Mouse (Mus musculus) left cerebral cortex, adult 9 months (tissue): ENCODE measurements around the gene Rad54l.
A peak's percentile ranks its signal among the peaks of the same experiment; 100 is the strongest.

ENCODE experiments used
- DNase-seq, 2 experiments: peaks; one replicate each; pipeline ENCODE4 v3.0.0; 2022; ENCODE audit warnings: low spot score in 2 of 2

Rad54l gene

DNA sequence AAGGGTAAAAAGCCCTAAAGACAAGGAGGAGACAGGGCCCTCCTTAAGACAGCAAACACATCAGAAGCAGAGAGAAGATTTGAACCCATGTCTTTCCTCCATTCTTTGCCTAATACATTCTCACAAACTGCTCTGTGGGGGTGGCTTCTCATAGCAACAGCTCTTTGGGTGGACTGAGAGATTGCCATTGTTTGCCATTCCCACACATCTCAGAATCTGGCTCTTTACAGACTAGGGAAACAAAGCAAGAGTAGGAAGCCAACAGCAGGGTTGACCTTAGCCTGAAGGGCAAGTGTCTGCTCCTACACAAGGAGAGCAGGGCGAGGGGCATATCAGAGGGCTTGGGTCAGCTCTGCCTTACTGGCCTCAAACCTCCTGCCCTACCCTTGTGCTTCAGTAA is 18.2 kb upstream of the Rad54l start:
- no peak for DNase-seq

DNA sequence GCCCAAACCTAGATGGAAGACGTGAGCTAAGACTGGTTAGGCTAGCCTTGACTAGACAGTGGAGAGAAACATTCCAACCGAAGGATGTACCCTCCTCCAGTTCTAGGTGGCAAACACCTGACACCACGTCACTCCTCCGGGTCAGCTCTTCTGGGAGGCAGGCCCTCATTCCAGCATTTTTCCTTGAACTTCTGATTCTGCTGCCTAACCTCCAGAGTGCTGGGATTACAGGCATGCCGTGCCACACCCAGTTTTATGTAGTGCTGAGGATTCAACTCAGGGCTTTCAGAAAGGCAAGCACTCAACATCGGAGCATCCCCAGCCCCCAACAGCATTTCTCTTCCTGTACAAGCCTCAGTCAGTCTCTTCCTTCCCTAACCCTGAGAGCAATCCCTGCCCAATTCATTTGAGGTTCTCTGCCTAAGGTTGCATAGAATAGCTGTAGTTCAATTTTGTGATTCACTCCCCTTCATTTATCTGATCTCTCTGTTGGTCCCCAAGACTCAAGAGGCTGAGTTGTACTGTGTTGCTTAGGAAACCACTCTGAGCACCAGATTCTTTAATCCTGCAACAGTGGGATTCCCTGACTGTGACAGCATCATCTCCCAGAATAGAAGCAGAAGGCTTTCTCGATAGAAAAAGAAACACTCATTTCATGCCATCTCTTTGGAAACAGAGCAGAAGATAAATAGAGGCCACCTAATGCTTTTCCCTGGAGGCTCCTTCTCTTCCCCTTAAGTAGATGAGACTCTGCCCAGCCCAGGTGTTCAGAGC is 17.5 kb upstream of the Rad54l start:
- no peak for DNase-seq

DNA sequence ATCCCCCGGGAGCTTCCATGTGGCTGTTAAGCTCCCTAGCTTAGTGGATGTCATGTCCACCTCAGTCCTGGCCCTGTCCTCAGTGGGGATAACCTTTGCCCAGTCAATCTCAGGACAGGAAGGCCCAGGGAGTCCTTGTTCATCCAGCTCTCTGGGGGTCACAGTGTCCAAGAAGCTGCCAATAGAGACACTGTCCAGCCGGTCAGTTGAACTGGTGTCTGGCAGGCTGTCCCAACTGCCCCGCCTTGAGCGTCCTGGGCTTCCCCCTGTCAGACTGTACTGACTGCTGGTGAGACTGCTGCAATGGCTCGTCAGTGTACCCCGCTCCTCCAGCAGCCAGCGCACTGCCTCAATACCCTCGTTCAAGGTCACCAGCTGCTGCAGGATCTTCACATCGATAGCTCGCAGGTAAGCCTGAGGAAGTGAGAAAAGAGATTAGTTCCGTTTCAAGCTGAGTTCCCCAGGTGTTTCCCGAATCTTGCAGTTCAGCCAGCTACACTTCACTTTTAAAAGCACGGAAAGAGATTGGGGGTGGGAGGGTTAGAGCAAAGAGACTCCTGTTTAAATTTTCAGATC is 14.0 kb upstream of the Rad54l start:
- DNase-seq, result no peak

DNA sequence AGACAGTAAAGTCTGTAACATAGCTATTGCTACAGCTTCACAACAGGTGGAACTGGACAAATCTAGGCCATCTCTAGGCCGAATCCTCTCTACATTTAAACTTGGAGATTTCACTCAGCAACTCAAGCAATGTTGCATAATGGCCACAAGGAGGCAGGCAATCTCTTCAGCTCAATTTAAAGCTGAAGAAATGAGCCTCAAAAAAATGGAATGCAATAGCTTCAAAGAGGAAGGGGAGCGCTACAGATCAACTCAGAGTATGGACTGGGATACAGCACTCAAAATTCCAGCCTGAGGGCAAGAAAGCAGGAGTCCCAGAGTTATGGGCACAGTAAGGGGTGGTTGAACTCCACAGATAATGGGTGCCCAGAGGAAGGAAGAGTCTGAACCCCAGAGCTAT is 11.5 kb upstream of the Rad54l start:
- DNase-seq, result no peak

DNA sequence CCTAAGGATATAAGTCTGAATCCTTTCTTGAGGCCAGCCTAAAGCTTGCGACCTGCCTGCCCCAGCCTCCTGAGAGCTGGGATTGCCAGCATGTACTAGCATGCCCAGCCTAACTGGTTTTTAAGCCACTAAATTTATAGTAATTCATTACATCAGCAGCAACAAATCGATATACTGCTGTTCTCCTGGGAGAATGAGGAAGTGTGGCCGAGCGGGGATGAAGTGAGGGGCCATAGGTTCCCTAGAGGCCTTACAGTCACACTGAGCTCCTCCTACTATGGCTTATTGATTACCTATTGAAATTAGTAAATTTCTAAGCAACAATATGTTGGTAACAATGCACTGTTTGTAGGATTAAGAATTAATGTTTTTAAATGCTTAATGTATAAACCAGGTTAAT is 9.6 kb upstream of the Rad54l start:
- DNase-seq, result no peak

DNA sequence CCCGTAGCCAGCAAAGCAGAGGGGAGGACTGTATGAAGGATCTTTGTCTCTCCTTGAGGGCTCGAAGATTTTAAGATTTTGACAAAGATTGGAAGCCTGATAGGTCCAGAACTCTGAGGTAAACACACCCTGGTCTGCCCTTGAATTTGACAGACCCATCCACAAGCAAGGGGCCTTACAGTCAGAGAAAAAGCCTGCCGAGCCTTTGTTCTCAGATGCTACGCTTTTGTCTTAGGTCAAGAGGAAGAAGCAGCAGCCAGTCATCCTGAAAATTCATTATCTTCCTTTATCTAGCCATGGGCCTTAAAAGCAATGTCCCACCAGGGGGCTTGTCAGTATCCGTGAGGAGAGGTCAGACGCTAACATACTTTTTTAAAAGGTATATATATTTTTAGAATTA is 4.5 kb upstream of the Rad54l start:
- DNase-seq, result no peak

DNA sequence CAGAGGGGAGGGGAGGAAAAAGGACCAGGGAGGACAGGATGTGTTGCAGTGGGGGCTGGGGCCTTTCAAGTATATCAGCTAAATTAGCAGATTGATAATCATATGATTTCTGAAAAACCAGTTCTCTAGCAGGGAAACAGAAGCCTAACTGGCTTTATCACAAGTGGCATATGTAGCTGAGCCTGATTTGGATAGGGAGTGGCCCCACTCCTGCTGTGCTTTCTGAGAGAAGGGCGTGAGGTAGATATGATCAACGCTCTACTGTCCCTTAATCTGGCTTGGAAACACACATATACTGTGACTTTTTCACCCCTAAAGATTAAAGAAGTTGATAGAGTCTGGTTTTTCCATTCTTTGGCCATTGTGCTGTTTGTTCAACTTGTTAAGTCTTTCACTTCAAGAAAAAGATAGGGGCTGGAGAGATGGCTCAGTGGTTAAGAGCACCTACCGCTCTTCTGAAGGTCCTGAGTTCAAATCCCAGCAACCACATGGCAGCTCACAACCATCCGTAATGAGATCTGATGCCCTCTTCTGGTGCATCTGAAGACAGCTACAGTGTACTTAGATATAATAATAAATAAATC is 2.4 kb upstream of the Rad54l start:
- DNase-seq, result no peak

DNA sequence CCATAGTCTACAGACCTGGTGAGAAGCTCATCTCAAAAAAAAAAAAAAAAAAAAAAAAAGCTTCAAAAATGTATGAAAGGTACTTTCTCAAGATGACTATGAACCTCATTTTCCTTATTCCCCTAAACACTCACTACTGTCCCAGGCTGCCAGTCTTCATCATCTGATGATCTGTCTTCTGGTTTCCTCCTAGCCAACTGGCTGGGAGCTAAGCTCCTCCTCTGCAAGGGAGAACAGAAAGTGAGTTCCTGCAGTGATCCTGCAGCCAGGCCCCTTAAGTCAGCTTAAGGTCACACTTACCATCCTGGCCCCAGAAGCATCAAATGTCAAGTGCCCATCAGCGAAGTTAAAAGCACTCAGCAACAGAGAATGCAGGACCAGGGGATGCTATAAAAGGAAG is 728 bp downstream of the Rad54l start:
- DNase-seq, result no peak

DNA sequence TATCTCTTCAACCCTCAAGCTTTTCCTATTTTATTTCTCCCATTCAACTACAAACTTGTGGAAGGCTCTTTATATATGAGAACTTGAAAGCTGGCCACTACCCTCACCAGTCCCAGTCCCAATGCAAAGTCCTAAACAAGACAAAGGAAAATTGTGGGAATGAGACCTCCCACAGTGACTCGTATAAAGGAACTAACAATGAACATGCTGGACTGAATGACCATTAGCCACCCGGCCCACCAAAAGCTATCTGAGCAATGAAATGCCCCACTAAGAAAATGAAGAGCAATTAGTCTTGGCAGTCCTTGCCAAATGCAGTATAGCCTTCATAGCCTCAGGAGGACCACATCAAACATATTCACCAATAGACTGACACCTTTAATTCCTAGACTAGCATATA is 12.0 kb downstream of the Rad54l start:
- DNase-seq, result no peak

DNA sequence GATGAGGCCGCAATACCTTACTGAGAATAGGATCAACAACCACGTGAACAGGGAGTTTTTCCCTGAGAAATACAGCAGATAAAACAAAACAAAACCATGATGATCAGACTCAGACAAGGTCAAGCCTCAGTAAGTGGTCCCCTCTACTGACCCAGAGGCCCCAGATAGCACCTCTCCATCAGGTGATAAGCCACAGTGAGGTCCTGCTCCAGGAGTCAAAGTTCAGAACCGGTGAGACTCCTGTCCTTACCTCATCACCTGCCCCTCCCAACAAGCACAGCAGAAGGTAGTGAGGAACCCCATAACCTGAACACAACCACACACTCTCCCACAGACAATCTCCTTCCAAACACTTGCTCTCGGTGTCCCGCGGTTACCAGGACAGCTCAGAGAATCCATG is 12.8 kb downstream of the Rad54l start:
- DNase-seq, result no peak

DNA sequence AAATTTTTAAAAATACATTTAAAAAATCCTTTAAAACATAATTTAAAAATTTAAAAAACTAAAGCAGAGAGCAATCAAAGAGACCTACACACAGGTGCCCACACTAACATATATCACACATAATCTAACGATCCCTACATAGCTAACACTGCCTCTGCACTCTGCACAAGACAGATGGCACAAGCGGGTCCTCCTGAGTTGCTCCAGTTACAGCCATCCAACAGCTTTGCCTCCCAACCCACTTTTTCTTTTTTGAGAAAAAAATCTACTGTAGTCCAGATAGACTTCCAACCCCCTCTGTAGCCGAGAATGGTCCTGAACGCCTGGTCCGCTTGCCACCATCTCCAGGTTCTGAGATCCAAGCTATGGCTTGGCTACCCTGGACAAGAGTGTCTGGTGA is 18.2 kb downstream of the Rad54l start:
- peak in 1 of 2 experiments; percentile 21 for DNase-seq

DNA sequence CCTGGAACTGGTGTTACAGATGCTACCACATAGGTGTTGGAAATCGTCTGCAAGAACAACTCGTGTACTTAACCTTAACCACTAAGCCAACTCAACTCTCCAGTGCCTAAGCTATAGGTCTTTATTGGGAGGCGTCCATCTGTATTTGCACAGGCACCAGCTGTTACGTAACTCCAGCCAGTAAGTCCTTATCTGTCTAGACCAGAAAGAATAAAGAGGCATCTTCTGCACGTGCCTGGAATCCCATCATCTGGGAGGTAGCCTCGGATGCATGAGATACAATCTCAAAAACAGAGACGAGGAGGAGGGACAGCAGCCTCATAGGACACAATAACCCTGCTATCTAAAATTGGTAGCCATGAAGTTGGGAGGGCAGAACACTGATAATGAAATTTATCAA is 22.5 kb downstream of the Rad54l start:
- DNase-seq, result no peak

DNA sequence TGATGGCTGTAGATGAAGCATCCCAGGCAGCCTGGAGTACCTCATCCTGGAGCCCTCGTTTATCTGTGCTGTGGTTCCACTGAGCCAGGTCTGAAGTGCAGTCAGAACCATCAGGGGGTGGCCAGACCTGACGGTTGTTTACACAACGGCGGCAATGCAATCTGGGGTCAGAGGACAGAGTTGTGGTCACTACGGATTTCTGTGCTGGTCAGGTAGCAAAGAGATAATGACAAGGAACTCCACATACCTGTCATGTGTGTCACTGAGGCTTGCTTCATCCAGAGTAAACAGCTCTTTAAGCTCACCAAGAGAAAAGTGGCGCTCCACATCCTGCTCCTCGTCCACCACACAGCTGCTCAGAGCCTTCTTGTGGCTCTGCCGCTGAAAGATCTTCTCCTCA is 26.3 kb downstream of the Rad54l start:
- no peak for DNase-seq

DNA sequence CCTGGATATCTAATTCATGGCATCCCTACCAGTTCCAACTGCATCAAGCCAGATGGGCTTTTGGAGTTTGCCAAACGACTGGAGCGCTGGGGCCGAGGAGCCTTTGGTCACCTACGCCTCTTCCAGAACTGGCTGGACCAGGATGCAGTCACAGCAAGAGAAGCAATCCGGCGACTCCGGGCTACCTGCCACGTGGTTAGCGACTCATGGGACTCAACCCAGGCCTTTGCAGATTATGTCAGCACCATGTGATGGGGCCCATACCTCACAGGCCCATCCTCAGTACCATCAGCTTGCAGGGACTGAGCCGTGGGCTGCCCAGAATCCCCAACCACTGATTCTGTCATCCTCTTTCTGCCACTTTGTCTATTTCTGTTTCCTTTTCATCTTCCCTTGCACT is 27.2 kb downstream of the Rad54l start:
- DNase-seq, result no peak

DNA sequence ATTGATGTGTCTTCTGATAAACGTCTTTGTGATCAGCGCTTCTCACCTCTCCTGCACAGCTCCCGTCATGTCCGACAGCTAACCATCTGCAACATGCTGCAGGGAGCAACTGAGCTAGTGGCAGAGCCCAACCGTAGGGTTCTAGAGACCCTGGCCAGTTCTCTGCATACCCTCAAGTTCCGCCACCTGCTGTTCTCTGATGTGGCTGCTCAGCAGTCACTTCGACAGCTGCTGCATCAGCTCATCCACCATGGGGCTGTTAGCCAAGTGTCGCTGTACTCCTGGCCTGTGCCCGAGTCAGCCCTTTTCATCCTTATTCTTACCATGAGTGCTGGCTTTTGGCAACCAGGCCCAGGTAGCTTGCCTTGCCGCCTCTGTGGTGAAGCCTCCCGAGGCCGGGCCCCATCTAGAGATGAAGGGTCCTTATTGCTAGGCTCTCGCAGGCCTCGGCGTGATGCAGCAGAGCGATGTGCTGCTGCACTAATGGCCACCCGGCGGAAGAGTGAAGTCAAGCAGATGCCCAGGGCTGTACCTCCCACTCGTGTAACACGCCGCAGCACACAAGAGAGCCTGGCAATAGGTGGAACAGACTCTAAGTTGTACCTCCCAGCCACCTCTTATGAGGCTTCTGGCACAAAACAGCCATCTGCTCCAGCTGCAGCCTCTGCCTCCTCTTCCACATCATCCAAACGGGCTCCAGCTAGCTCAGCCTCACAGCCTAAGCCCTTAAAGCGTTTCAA is 34.8 kb downstream of the Rad54l start:
- DNase-seq, result peak in 1 of 2 experiments; percentile 35

DNA sequence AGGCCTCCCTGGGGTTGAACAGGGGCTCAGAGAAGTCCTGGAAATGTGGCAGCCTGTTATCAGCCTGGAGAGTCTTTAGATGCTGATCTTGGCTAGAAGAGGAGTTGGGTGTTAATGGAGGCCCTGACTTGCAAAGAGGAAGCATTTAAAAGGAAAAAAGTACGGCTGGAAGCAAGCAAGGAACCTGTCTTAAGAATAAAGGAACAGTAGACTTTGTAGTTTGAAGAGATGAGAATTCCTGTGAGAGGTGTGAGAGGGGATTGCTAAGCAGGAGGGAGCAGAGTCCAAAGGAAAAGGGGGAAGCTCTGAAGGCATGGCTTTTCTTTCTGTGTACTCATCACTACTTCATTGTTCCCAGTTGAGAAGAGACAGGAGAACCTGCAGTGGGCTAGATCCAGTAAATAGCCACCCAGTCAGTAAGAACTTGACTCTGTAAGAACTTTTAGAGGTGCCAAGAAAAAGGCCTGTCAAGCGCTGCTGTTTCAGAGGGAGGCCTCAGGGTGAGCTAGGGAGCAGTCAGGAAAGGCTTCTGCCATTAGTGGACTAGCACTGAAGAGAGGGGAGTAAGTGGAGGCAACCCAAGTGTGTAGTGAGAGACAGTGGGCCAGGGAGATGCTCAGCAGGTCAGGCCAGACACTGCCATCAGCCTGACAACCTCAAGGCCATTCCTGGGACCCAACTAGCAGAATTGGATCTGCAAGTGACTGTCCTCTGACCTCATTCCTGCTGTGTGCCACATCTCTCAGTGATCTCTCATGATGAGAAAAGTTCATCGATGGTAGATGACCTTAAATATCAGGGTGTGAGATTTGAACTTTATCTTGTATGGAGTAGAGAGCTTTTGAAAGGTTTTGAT is 46.0 kb downstream of the Rad54l start:
- no peak for DNase-seq

DNA sequence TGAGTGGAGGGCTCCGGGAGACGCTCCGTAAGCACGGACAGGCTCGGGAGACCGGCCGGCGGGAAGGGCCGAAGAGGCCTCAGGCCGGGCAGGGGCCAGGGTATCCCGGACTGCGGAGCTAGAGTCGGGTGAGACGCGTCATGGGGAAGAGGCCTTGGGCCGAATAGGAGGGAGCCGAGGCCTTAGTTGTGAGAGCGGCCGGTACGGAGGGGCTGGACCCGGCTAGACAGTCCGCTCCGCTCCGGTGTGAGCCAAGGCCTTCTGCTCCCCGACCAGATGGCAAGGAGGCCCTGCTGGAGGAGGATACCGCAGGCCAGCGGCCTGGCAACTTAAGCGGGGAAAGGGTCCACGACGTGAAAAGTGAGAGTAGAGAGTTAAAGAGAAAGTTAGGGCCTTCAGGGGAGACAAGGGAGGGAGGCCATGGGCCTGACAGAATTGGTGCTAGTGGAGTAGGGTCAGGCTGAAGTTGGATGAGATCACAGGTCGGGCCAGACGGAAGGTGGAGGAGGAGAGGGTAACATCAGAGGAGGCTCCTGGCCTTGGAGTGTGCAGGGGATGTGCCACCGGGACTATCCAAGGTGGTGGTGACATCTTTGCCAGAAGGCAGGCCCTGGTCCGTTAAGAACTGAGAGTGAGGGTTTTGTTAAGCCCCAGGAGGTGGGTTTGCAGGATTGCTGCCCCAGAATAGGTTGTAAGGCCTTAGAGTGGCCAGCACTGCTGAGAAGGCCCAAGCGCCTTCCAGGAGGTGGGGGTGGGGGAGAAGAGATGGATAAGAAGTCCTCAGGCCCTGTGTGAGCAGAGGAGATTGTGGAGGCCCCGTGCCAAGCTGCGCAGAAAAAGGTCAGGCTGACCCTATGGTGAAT is 46.9 kb downstream of the Rad54l start:
- no peak for DNase-seq

DNA sequence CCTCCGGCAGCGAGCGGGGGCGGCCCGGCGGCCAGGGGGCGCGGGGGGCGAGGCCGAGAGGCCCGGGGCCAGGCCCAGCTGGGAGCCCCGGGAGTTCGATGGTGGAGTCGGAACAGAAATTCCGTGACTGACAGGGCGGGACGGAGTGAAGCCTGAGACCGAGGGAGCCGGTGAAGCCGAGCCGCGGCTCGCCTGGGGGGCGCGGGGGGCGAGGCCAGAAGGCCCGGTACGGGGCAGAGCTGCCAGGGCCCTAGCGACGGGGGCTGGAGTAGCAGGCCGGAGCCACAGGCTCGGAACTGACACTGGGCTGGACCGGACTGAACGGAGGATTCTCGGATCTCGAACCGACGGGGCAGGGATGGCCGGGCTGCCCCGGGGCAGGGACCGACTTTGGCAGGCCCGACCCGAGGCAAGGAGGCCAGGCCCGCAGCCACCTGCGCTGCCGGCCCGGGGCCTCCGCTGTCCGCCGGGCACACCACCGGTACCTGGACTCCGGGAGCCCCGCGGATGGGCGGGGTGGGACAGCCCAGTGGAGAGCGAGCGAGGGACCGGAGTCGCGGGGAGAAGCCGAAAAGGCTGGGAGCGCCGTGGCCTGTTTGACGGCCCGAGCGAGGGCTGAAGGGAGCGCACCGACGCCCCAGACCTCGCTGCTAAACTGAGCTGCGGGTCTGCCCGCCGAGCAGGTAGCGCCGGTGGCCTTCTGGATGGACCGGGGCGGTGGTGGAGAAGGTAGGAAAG is 47.7 kb downstream of the Rad54l start:
- DNase-seq, result peak in 1 of 2 experiments; percentile 48

DNA sequence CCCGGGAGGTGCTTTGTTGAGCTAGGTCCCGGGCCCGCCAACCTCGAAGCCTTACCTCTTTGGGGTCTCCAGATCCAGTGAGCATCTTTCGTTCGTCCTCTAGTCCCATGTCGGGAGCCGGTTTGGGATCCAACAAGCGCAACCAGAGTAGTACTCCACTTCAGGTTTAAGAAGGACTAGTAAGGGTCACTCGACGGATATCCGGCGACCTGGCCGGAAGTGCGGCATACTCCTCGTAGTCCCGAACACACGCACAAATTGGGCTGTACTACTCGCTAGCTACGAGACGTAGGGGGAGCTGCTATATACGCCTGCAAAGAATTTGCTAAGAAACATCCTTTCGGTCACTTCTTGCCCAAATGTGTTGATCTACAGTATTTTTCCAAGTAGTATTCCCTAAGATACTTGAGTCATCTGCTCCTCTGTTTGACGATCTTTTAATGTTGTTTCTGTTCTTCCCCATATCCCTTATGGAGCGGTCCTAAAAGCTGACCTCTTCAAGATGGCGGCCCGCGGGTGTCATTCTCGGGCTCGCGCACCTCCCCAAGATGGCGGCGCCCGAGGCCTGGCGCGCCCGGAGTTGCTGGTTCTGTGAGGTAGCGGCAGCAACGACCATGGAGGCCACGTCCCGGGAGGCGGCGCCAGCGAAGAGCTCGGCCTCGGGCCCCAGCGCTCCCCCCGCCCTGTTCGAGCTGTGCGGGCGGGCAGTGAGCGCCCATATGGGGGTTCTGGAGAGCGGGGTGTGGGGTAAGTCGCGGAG is 48.4 kb downstream of the Rad54l start, which contains the start of the genes Uqcrh and Lrrc41:
Gene Uqcrh (minus strand): TSS at position 211 of the 760 bp plus-strand sequence.
Gene Lrrc41 (plus strand): TSS at position 409 of the 760 bp plus-strand sequence.
- DNase-seq, result peak; percentile 88 to 96
